Mouse (Mus musculus): Measurements from ENCODE around the gene Krtap12-1.
"Not testable (repeated sequence)": the region's sequence is repeated elsewhere in the genome, so short reads cannot be mapped to it uniquely, and the experiment has no call there.

Krtap12-1 gene

GRCm38 (mm10) chr10:77741924-77742688, 21.7 kb downstream of the Krtap12-1 start, which contains the start of gene Gm18596:
Gm18596 (minus strand) TSS chr10:77742638.
- not testable (repeated sequence) for DNase-seq (ENCODE audit: low read depth, low spot score)

- not testable (repeated sequence) for DNase-seq (ENCODE audit: low read depth, low spot score)
These were observed 30.3 kb downstream of the Krtap12-1 start for GRCm38 (mm10) chr10:77750686-77751085.

- DNase-seq (ENCODE audit: low read depth, low spot score) = not testable (repeated sequence)
These were observed 30.9 kb downstream of the Krtap12-1 start, which contains the start of gene Gm9736 for GRCm38 (mm10) chr10:77751254-77751653. Gm9736 (minus strand) TSS chr10:77751354.

- DNase-seq (ENCODE audit: low read depth, low spot score) = not testable (repeated sequence)
These were observed 31.9 kb downstream of the Krtap12-1 start for GRCm38 (mm10) chr10:77752312-77752711.

- DNase-seq (ENCODE audit: low read depth, low spot score) = no peak
These were observed 33.0 kb downstream of the Krtap12-1 start for GRCm38 (mm10) chr10:77753448-77753847.

- not testable (repeated sequence) for DNase-seq (ENCODE audit: low read depth, low spot score)
These were observed 39.2 kb downstream of the Krtap12-1 start, which contains the start of gene Gm3233 for GRCm38 (mm10) chr10:77759582-77759981. Gm3233 (minus strand) TSS chr10:77759682.

GRCm38 (mm10) chr10:77769727-77770126, 49.3 kb downstream of the Krtap12-1 start:
- no peak for DNase-seq (ENCODE audit: low read depth, low spot score)
